Mouse (Mus musculus) layer of hippocampus, adult 2 months (tissue): ENCODE data around the gene Gm49342. TPM values are rescaled to one million over a fixed set of nuclear protein-coding genes. Genes with fewer than 3 reads are reported as not detected.
A peak's percentile ranks its signal among the peaks of the same experiment; 100 is the strongest.
"Not testable (repeated sequence)": the region's sequence is repeated elsewhere in the genome, so short reads cannot be mapped to it uniquely, and the experiment has no call there.

Source experiments
- DNase-seq, 2 experiments: peaks; one replicate each; pipeline ENCODE4 v3.0.0; 2022; ENCODE audit warnings: low spot score in 2 of 2
- H3K27ac ChIP-seq: fragments of 200-600 bp; 2 replicates; pipeline ENCODE4 v1.8.1; 2022
- H3K4me3 ChIP-seq: fragments of 200-600 bp; 2 replicates; pipeline ENCODE4 v1.8.1; 2022; ENCODE audit warnings: mild to moderate bottlenecking
- CTCF ChIP-seq: fragments of 200-600 bp; conservative IDR thresholded peaks from 2 replicates; pipeline ENCODE4 v1.8.1; 2022; ENCODE audit warnings: antibody characterized with exemption, mild to moderate bottlenecking, moderate library complexity
- total RNA-seq, 2 experiments: library from RNA; stranded (reverse); gene quantifications; 2 replicates each; pipeline ENCODE4 v1.2.3; 2021

The Gm49342 gene
- total RNA-seq, 2 experiments from 2014 or later: 5.2 to 12.0 TPM

DNA sequence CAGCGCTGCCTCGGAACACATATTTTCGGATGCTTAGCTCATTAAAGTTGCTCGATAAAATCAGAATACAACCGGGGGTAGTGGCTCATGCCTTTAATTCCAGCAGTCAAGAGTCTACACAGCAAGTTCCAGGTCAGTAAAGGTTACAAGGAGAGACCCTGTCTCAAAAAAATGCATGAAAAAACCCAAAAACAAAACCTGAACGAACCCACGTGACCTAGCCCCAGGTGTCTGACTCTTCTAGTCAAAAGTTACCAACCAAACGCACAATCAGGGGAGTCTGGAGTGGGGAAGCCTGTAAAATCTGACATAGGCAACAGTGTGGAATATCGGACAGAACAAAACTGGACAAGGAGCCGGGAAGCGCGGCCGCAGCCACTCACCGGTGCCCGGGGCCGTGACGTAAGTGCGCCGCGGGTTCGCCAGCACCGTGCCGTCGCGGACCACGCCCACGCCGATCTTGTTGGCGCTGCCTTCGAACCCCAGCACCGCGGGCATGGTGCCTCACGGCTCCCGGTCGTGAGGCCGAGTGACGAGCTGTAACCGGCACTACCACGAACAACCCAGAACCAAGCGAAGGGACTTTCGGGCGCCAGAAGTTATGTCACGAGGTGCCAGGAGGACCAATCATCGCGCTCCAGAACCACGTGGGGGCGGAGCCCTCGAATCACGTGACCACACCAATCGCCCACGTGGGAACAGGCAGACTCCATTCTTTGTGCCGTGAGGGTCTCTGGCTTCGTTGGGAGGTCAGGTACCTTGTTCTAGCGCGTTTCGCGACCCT lies 19.8 kb upstream of the Gm49342 start, which contains the start of the genes Osgep and Apex1:
Osgep (minus strand) TSS at position 613 of the 784 bp plus-strand sequence.
Apex1 (plus strand) TSS at position 688 of the 784 bp plus-strand sequence.
- H3K27ac ChIP-seq: peak within 1 kb of the TSS; percentile 95
- peak within 1 kb of the TSS; percentile 88 for H3K4me3 ChIP-seq
- peak; percentile 95 to 96 for DNase-seq
- TF ChIP-seq CTCF: no peak

DNA sequence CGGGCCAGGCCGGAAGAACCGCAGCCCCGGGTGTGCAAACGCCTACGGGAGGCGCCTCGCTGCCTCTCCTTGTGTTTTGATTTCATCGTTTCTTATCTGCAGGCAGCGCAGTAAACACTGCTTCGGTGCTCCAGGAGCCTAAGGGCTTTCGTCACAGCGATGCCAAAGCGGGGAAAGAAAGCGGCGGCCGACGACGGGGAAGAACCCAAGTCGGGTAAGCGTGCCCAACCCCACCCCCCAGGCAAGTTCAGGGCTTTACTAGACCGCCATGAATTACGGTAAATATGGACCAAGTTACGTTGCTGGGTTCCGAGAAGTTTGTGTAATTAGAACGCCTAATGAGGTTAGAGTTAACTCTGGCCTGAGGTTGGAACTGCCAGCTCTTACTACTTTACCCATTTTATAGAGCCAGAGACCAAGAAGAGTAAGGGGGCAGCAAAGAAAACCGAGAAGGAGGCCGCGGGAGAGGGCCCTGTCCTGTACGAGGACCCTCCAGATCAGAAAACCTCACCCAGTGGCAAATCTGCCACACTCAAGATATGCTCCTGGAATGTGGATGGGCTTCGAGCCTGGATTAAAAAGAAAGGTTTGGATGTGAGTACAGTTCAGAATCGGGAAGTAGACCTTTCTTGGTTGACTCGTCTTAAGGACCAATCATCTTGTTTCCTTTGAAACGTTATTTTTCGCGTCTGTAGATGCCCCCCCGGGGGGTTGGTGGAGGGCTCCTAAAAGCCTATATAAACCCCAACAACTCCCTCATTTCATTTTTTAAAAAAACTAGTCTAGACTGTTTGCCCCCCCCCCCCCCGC lies 19.0 kb upstream of the Gm49342 start:
- no peak for TF ChIP-seq CTCF
- Histone ChIP-seq H3K4me3 (peak overlapping the region; percentile 88), H3K27ac (peak overlapping the region; percentile 95)
- DNase-seq: peak in 1 of 2 experiments; percentile 21

DNA sequence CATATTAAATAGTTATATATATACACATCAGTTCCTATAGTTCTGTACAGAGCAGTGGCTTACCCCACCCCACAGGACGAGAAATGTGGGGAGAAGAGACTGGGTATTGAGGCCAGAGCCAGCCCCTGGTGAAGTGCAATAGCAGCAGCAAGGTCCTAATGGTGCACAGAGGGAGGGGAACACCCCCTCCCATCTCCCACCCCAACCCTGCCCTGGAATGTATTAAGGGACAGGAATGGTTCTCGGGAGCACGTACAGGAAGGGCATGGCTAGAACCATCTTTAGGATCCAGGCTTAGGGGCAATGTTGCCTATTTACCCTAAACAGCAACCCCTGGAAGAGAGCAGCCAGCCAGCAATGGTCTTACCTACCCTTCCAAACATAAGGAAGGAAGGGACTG lies 17.0 kb upstream of the Gm49342 start:
- no peak overlapping the region for H3K4me3 ChIP-seq
- no peak for TF ChIP-seq CTCF
- DNase-seq: no peak
- H3K27ac ChIP-seq: no peak overlapping the region

DNA sequence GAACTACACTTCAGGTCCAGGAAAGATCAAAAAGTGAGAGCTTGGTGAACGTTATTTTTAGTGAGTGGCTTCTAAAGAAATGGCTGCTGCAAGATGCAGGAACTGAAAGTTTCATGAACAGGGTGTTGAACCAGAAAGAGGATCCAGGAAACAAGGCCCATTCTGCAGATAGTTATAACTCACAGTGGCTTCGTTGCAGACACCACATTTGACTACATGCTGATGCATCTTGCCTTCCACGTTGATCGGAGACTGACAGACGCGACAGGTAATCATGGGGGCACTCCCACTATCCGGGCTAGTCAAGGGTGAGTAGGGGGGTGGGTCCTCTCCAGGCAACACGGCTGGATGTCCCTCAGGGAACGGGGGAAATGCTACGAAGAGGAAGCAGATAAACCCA lies 14.4 kb upstream of the Gm49342 start:
- no peak for DNase-seq
- Histone ChIP-seq H3K4me3 (peak overlapping the region; percentile 99), H3K27ac (peak overlapping the region; percentile 98)
- no peak for TF ChIP-seq CTCF

DNA sequence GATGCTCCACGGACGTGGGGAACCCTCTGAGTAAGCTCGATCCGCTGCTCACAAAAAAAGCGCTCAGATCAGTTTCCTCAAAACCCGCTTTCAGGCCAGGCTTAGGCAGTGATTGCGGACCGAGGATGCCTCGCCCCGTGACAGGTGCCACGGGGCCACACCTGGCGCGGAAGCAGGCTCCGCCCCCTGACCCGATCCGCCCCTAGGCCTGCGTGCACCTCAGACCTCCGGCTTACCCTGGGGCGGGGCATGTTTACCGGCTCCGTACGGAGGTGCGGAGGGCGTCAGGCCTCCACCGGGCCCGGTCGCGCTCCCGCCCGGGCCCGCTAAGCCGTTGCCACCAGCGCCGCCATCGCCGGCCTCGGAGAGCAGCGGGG lies 14.0 kb upstream of the Gm49342 start:
- H3K4me3 ChIP-seq: peak overlapping the region; percentile 99
- peak in 1 of 2 experiments; percentile 53 for DNase-seq
- TF ChIP-seq CTCF: no peak

DNA sequence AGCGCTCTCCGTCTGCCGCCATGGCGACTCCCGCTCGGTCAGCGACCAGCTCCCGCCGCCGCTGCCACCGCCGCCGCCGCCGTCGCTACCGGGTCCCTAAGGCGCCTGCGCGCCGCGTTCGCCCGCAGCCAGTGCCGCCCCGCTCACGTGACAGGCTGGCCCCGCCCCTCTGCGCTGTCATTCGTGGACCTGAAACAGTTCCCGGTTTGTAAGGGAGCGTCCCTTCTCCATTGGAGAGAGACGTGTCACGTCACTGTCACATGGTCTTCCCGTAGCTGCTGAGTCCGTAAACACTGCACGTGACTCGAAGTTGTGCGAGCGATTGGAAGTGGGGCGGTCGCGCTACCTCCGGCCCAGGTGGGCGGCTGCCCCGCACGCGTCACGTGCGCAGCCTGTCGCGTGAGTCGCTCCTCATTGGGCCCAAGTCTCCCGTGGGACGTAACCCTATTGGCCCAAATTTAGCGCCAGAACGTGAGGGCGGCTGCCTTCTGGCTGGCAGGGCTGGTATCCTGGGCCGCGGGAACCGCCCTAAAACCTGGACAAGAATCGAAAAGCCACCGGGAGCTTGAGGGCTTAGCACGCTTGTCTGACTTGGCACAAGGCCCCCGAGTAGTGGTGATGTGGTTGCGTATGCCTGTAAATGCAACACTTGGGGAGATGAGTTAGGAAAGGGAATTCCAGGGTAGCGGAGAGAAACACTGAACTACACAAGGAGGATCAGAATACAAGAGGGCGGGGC lies 13.4 kb upstream of the Gm49342 start, which contains the start of the genes Pip4p1 and Pnp:
Pip4p1 (minus strand) TSS at position 103 of the 739 bp plus-strand sequence.
Pnp (plus strand) TSS at position 329 of the 739 bp plus-strand sequence.
- peak; percentile 99 to 100 for DNase-seq
- Histone ChIP-seq H3K4me3 (peak within 1 kb of the TSS; percentile 99), H3K27ac (peak within 1 kb of the TSS; percentile 98)
- no peak for TF ChIP-seq CTCF

More for the DNA sequence above, 14.0 kb upstream of the Gm49342 start:
- peak overlapping the region; percentile 98 for H3K27ac ChIP-seq

DNA sequence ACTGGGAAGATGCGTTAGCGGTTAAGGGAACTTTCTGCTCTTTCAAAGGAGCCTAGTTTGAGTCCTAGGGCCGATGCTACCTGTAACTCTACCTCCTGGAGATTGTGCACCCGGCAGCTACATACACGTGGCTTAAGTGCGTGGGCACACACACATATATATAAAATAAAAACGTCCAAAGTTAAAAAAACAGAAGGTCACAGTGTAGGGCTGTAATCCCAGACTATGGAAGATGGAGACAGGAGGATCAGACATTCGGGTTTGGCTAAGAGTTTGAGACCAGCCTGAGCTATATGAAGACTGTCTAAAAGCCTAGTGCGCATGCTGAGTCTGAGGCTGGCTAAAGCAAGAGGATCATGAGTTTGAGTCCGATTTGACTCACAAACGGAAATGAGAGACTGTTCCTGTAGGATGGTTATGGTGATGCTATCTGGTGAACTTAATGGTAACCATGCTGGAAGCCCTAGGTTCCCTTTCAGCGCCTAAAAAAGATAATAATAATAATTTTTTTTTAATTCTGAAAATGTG lies 12.8 kb upstream of the Gm49342 start:
- peak overlapping the region; percentile 85 for H3K27ac ChIP-seq
- no peak for TF ChIP-seq CTCF
- peak overlapping the region; percentile 99 for H3K4me3 ChIP-seq
- DNase-seq: no peak

DNA sequence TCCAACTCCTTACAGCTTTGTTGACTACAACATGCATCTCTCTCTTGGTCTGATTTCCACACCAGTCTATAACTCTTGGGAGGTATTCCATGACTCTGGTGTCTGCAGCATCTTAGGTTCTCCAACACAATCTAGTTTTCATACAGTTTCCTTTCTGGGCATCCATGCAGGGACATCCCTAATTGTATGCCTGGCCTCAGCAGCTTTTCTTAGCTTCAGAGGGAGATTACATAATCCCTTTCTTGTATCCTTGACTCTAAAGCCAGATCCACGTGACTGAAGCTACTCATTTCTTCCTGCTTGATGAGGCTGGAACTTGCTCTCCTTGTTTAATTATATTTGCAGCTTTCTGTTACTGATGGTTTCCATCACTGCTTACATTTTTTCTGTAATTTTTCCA lies 7.7 kb upstream of the Gm49342 start:
- H3K27ac ChIP-seq: no peak overlapping the region
- no peak for TF ChIP-seq CTCF
- no peak overlapping the region for H3K4me3 ChIP-seq
- no peak for DNase-seq

DNA sequence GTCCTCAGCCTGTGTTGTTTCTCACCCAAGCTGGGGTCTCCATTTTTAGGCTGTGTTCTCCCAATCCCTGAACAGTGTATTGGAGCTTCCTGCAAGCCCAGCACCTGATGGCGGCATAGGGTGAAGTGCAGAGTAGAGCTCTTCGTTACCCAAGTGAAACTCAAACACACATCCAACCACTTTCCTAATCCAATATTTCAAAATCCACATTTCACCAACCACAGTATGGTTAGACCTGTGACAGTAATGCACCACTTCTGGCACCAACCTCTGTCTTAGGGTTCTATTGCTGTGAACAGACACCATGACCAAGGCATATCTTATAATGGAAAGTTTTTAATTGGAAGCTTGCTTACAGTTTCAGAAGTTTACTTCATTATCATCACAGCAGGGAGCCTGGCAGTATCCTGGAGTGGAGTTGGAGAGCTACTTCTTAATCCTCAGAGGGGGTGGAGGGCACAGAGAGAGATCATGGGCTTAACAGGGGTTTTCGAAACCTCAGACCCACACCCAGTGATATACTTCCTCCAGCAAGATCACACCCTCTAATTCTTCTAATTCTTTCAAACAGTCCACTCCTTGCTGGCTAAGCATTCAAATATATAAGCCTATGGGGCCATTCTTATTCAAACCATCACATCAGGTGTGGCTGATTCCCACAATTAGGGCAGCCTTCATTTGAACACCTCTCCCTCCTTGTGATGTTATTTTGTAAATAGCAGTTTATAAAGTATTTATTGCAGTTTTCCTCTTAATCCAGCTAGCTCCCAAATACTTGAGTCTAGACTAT lies 6.0 kb upstream of the Gm49342 start:
- H3K4me3 ChIP-seq: no peak overlapping the region
- no peak overlapping the region for H3K27ac ChIP-seq
- no peak for DNase-seq
- no peak for TF ChIP-seq CTCF

DNA sequence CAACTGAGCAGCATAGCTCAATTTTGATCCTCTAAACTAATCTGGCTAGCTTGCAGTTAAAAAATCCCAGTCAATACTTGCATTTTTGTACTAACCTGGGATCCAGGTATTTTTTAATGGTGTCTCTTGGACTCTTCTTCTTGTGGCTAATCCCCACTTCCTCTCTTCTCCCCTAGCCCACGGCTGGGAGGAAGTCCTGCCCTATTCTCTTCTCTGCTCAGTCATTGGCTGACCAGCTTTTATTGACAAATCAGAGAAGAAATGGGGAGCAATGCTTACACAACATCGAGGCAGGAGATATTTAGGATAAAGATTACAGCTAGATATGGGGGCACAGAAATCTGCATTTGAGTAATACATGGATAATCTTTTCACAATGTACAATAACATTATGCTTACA lies 5.4 kb upstream of the Gm49342 start:
- no peak for TF ChIP-seq CTCF
- Histone ChIP-seq H3K27ac (no peak overlapping the region), H3K4me3 (no peak overlapping the region)
- DNase-seq: no peak

DNA sequence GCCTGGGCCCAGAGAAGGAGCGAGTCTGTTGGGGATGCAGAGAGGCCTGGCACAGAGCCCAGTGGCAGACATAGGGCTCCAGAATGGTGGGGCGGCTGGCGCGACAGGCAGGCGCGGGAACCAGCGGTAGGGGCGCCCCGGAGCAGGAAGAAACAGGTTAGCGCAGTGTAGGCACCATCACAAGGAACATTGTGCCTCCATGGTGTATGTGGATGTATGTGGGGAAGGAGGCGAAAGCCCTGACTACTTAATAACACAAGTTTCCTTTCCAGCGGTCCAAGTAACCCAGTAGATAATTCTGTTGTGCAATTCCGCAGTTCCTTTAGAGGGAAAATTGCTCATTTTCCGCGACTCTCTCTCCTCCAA lies 334 bp downstream of the Gm49342 start:
- Histone ChIP-seq H3K4me3 (peak overlapping the region; percentile 68), H3K27ac (peak overlapping the region; percentile 87)
- not testable (repeated sequence) for DNase-seq
- TF ChIP-seq CTCF: peak; percentile 66

DNA sequence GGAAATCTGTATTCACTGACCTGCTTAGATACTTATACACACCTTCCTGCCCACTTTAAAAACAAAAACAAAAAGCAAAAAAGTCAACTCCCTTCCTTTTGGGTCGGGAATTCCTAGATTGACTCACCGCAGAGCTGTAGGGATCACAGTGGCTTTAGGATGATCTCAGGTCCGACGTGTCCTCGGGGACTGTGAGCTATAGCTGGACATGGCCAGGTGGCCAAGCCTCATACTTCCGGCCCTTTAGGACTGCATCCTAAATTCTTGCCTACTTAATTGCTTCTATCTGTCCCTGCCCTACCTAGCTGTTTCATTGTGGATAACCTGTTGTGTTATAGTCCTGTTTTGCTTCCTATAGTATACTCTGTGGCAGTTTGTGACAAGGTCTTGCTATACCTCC lies 764 bp downstream of the Gm49342 start:
- peak overlapping the region; percentile 68 for H3K4me3 ChIP-seq
- H3K27ac ChIP-seq: peak overlapping the region; percentile 87

DNA sequence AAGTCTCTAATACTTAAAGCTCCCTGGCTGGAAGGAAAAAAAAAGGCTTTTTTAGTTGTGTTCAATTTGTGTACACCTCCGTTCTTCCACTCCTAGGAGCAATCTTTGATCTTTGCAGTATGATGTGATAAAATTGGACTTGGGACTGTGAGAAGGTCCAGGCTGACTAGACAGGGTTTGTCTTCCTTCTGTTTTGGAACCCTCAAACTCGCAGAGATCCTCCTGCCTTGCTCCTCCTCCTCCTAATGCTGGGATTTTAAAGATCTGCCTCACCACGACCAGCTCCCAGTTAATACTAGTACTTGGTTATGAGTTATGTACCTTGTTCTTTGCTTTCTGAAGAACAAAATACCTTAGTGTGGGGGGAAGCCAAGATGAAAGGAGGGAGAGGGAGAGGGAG lies 1.2 kb downstream of the Gm49342 start:
- Histone ChIP-seq H3K4me3 (peak overlapping the region; percentile 68), H3K27ac (peak overlapping the region; percentile 87; the same call in 1 of the 2 replicates)
- not testable (repeated sequence) for DNase-seq

More for the DNA sequence above, 764 bp downstream of the Gm49342 start:
- DNase-seq: not testable (repeated sequence)
